Mouse (Mus musculus): ENCODE data around the gene Trpv5. TPM values are rescaled to one million over a fixed set of nuclear protein-coding genes. Genes with fewer than 3 reads are reported as not detected.
A peak's percentile ranks its signal among the peaks of the same experiment; 100 is the strongest.

Gene Trpv5
- polyA plus RNA-seq, 1 experiment, result not detected

- no peaks in the 10 kb centered on the region for H3K36me3 ChIP-seq (ENCODE audit: control insufficient read depth, insufficient read depth)
- peak overlapping the region; percentile 93 for H3ac ChIP-seq (ENCODE audit: control insufficient read depth, insufficient read length)
- no peaks in the 10 kb centered on the region for H3K27me3 ChIP-seq (ENCODE audit: control insufficient read depth, insufficient read depth, insufficient read length)
- peak overlapping the region; percentile 86 for H3K4me2 ChIP-seq (ENCODE audit: low read depth)
- peak overlapping the region; percentile 47 for H3K4me3 ChIP-seq
- no peak for TF ChIP-seq E2F4 (IDR thresholded peaks at IDR 0.05; ENCODE audit: insufficient read depth)
- TF ChIP-seq SRF (IDR thresholded peaks at IDR 0.05; ENCODE audit: control insufficient read depth, insufficient read length, low read depth), result no peak
- TF ChIP-seq CEBPB (IDR thresholded peaks at IDR 0.05; ENCODE audit: insufficient read depth, poor library complexity, severe bottlenecking), result no peak
- TF ChIP-seq POLR2A (IDR thresholded peaks at IDR 0.05; ENCODE audit: insufficient read length, low read depth), result no peak
- TF ChIP-seq MYOG (IDR thresholded peaks at IDR 0.05; ENCODE audit: control insufficient read depth in 1 of 3, insufficient read depth in 1 of 3, insufficient read length in 2 of 3, low read depth in 2 of 3), result no peak
- TF ChIP-seq USF1 (IDR thresholded peaks at IDR 0.05; ENCODE audit: low read depth), result no peak
- TF ChIP-seq POLR2AphosphoS2 (IDR thresholded peaks at IDR 0.05; ENCODE audit: insufficient read length, low read depth), result no peak
- TF ChIP-seq REST (IDR thresholded peaks at IDR 0.05; ENCODE audit: insufficient read depth, insufficient read length), result no peak
- TF ChIP-seq MAX (IDR thresholded peaks at IDR 0.05; ENCODE audit: low read depth), result no peak
- no peak for TF ChIP-seq TCF12 (IDR thresholded peaks at IDR 0.05; ENCODE audit: insufficient read depth, poor library complexity, severe bottlenecking)
- TF ChIP-seq TCF3 (IDR thresholded peaks at IDR 0.05; ENCODE audit: insufficient read length, low read depth), result no peak
- no peak for TF ChIP-seq MYOD1 (IDR thresholded peaks at IDR 0.05; ENCODE audit: control insufficient read depth in 1 of 3, insufficient read length in 2 of 3, low read depth in 2 of 3)
- no peaks in the 10 kb centered on the region for H3K79me2 ChIP-seq (ENCODE audit: control insufficient read depth, insufficient read depth)
These were observed 74.8 kb downstream of the Trpv5 start for GRCm38 (mm10) chr6:41605794-41606104.

- no peaks in the 10 kb centered on the region for H3K27me3 ChIP-seq (ENCODE audit: control insufficient read depth, insufficient read depth, insufficient read length)
- H3K79me2 ChIP-seq (ENCODE audit: control insufficient read depth, insufficient read depth), result no peaks in the 10 kb centered on the region
- peak within 1 kb of the TSS; percentile 47 for H3K4me3 ChIP-seq
- peak within 1 kb of the TSS; percentile 86 for H3K4me2 ChIP-seq (ENCODE audit: low read depth)
- TF ChIP-seq POLR2A (IDR thresholded peaks at IDR 0.05; ENCODE audit: insufficient read length, low read depth) (peak; percentile 83), SRF (IDR thresholded peaks at IDR 0.05; ENCODE audit: control insufficient read depth, insufficient read length, low read depth) (no peak), MYOG (IDR thresholded peaks at IDR 0.05; ENCODE audit: control insufficient read depth in 1 of 3, insufficient read depth in 1 of 3, insufficient read length in 2 of 3, low read depth in 2 of 3) (no peak), TCF3 (IDR thresholded peaks at IDR 0.05; ENCODE audit: insufficient read length, low read depth) (no peak), POLR2AphosphoS2 (IDR thresholded peaks at IDR 0.05; ENCODE audit: insufficient read length, low read depth) (peak; percentile 46), USF1 (IDR thresholded peaks at IDR 0.05; ENCODE audit: low read depth) (no peak)
- no peaks in the 10 kb centered on the region for H3K36me3 ChIP-seq (ENCODE audit: control insufficient read depth, insufficient read depth)
- H3ac ChIP-seq (ENCODE audit: control insufficient read depth, insufficient read length), result peak within 1 kb of the TSS; percentile 93
These were observed 75.3 kb downstream of the Trpv5 start, which contains the start of gene Ephb6 for GRCm38 (mm10) chr6:41605061-41605793. Gene Ephb6, plus strand, starts transcription at chr6:41605482.

GRCm38 (mm10) chr6:41604401-41605050 is 76.0 kb downstream of the Trpv5 start:
- Histone ChIP-seq H3K79me2 (ENCODE audit: control insufficient read depth, insufficient read depth) (no peaks in the 10 kb centered on the region), H3ac (ENCODE audit: control insufficient read depth, insufficient read length) (peak overlapping the region; percentile 93), H3K27me3 (ENCODE audit: control insufficient read depth, insufficient read depth, insufficient read length) (no peaks in the 10 kb centered on the region), H3K4me2 (ENCODE audit: low read depth) (peak overlapping the region; percentile 86), H3K36me3 (ENCODE audit: control insufficient read depth, insufficient read depth) (no peaks in the 10 kb centered on the region), H3K4me3 (peak overlapping the region; percentile 47)
- no peak for TF ChIP-seq SRF (IDR thresholded peaks at IDR 0.05; ENCODE audit: control insufficient read depth, insufficient read length, low read depth)

Other genes with a start within 250 kb of the Trpv5 start
- gene Gm10334, start 234.6 kb downstream of the Trpv5 start, polyA plus RNA-seq (2012; fragmentation: generic; extraction: Trizol), result not detected
- gene Prss1, start 221.8 kb downstream of the Trpv5 start, polyA plus RNA-seq (2012; fragmentation: generic; extraction: Trizol), result not detected
- 0.14 TPM for gene Prss2, start 159.0 kb downstream of the Trpv5 start, polyA plus RNA-seq (2012; fragmentation: generic; extraction: Trizol)
- gene Ephb6, start 75.3 kb downstream of the Trpv5 start, polyA plus RNA-seq (2012; fragmentation: generic; extraction: Trizol), result 49.6 TPM
- gene Trpv6, start 44.4 kb downstream of the Trpv5 start, polyA plus RNA-seq (2012; fragmentation: generic; extraction: Trizol), result 0.25 TPM
- not detected for gene Llcfc1, start 3.7 kb upstream of the Trpv5 start, polyA plus RNA-seq (2012; fragmentation: generic; extraction: Trizol)
- not detected for gene Kel, start 23.6 kb upstream of the Trpv5 start, polyA plus RNA-seq (2012; fragmentation: generic; extraction: Trizol)
- not detected for gene Olfr459, start 94.4 kb upstream of the Trpv5 start, polyA plus RNA-seq (2012; fragmentation: generic; extraction: Trizol)
- gene Pip, start 166.8 kb upstream of the Trpv5 start, polyA plus RNA-seq (2012; fragmentation: generic; extraction: Trizol), result not detected
- not detected for gene Sval2, start 172.2 kb upstream of the Trpv5 start, polyA plus RNA-seq (2012; fragmentation: generic; extraction: Trizol)

Data from myocyte (in vitro differentiated cells).